Mouse (Mus musculus): ENCODE measurements at regions not wholly inside any gene's neighbourhood (a gene's known extent, or its start where the extent isn't known, plus 50 kb on each side); places are given as distances from the start of the nearest gene placed in this dataset.

- peak; percentile 37 for DNase-seq (ENCODE audit: low read depth, low spot score)
- 22% methylated on average over 6 of the region's 6 CpGs for WGBS
Observed at GRCm38 (mm10) chr3:15244999-15245398, 87.1 kb downstream of the Gm9733 start.

All from large intestine, adult 2 months (tissue).